Mouse (Mus musculus) neural tube, embryonic 13.5 days (tissue): ENCODE measurements around the gene Map3k11. TPM values are rescaled to one million over a fixed set of nuclear protein-coding genes. Genes with fewer than 3 reads are reported as not detected.
"Not testable (repeated sequence)": the region's sequence is repeated elsewhere in the genome, so short reads cannot be mapped to it uniquely, and the experiment has no call there.

Source experiments
- ATAC-seq: fragments of 200-750 bp; cut with Nextera tagmentation; 2 replicates; pipeline ENCODE4 v1.8.0; 2017; ENCODE audit warnings: low read depth, mild to moderate bottlenecking, moderate TSS enrichment, moderate library complexity
- H3K27ac ChIP-seq: fragments of 300-500 bp; sonication (generic); replicated peaks from 2 replicates; pipeline ENCODE4 v1.5.1; 2015; ENCODE audit warnings: moderate library complexity, mild to moderate bottlenecking, inconsistent platforms
- H3K27me3 ChIP-seq: fragments of 300-500 bp; sonication (generic); 2 replicates; pipeline ENCODE4 v1.6.1; 2015; ENCODE audit warnings: mild to moderate bottlenecking, inconsistent platforms
- H3K36me3 ChIP-seq: fragments of 300-500 bp; sonication (generic); 2 replicates; pipeline ENCODE4 v1.6.1; 2015; ENCODE audit warnings: mild to moderate bottlenecking, inconsistent platforms
- H3K4me1 ChIP-seq: fragments of 300-500 bp; sonication (generic); replicated peaks from 2 replicates; pipeline ENCODE4 v1.6.1; 2015; ENCODE audit warnings: inconsistent platforms
- H3K4me2 ChIP-seq: fragments of 300-500 bp; sonication (generic); 2 replicates; pipeline ENCODE4 v1.6.1; 2015; ENCODE audit warnings: inconsistent platforms, mild to moderate bottlenecking, moderate library complexity
- H3K4me3 ChIP-seq: fragments of 300-500 bp; sonication (generic); 2 replicates; pipeline ENCODE4 v1.5.1; 2015; ENCODE audit warnings: mild to moderate bottlenecking, inconsistent platforms
- H3K9ac ChIP-seq: fragments of 300-500 bp; sonication (generic); 2 replicates; pipeline ENCODE4 v1.6.1; 2015; ENCODE audit warnings: moderate library complexity, mild to moderate bottlenecking, inconsistent platforms
- H3K9me3 ChIP-seq: fragments of 300-500 bp; sonication (generic); 2 replicates; pipeline ENCODE4 v1.6.1; 2016; ENCODE audit warnings: inconsistent platforms
- WGBS: fragments of 180-500 bp; shearing (Covaris S2); methylation state at CpG from one replicate; pipeline ENCODE4 v1.1.7; 2015; 5-methylcytosine and 5-hydroxymethylcytosine counted together
- polyA plus RNA-seq: library from polyadenylated mRNA; unstranded; fragments of >200 nt; fragmentation: Nextera tagmentation; extraction: Ambion mirVana; gene quantifications from 2 replicates; pipeline ENCODE4 v1.2.1, GENCODE M21; 2015

The Map3k11 gene
- polyA plus RNA-seq, 1 experiment from 2014 or later = 18.0 TPM

DNA sequence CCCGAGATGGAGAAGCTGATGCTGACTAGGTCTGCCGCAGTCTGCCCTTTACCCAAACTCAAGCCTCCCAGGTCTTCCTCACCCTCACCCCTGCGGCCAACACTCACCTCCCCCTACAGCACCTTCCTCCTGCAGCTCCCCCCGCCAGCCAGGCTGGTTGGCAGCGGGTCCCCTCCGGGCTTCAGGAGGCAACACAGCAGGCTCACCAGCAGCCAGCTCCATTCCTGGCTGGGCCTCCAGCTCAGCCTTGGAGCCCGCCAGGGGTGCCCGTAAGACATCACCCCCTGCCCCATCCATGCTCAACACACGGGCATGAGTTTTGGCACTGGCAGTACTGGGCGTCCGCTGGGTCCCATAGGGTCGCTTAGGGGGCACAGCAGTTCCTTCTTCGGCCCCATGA lies 3.6 kb upstream of the Map3k11 start:
- no peak overlapping the region for H3K9ac ChIP-seq
- no peak overlapping the region for H3K27ac ChIP-seq
- H3K4me1 ChIP-seq = peaks cover 20% of the 10 kb centered on the region
- H3K9me3 ChIP-seq = no peaks in the 10 kb centered on the region
- no peak overlapping the region for H3K4me2 ChIP-seq
- peaks cover 65% of the 10 kb centered on the region for H3K36me3 ChIP-seq
- H3K27me3 ChIP-seq = no peaks in the 10 kb centered on the region
- ATAC-seq = no peak
- WGBS = 91% methylated on average over 13 of the region's 13 CpGs
- H3K4me3 ChIP-seq = no peak overlapping the region

DNA sequence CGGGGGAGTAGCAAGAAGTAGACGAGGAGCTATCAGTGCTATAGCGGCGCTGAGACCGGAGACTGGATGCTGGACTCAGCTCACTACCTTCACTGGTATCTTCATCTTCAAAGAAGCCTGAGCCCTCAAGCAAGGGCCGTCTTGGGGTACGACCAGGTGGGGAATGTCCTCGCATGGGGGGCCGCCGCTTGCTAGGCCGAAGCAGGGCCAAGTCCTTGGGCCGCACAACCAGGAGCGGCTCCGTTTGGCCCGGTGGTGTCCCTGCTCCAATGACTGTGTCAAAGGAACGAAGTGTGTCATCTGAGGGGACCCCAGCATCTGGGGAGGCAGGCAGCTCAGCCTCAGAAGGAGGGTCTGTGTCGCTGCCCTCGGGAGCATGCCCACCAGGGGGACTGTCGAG lies 3.1 kb upstream of the Map3k11 start:
- Histone ChIP-seq H3K4me2 (no peak overlapping the region), H3K27ac (no peak overlapping the region), H3K9me3 (no peaks in the 10 kb centered on the region), H3K27me3 (no peaks in the 10 kb centered on the region), H3K4me3 (no peak overlapping the region), H3K9ac (no peak overlapping the region), H3K4me1 (peaks cover 24% of the 10 kb centered on the region), H3K36me3 (peaks cover 61% of the 10 kb centered on the region)
- ATAC-seq = no peak
- 94% methylated on average over 19 of the region's 19 CpGs for WGBS

DNA sequence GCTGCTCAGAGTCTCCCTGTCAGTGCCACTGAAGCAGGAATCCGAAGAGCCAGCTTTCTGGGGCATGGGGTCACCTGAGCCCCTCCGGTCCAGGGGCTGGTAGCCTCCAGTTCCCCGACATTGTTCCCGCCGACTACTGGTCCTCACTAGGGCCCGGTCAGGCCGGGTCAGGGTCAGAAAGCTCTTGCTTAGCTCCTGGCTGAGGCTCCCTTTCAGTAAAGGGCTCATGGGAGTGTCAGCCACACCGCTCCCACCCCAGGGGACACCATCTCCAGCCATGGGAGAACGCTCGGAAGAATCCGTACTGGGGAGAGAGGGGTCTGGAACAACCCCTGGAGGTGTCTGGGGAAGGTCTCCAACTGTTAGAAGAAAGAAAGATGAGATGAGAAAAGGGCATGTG lies 2.7 kb upstream of the Map3k11 start:
- no peaks in the 10 kb centered on the region for H3K9me3 ChIP-seq
- H3K4me3 ChIP-seq = no peak overlapping the region
- no peaks in the 10 kb centered on the region for H3K27me3 ChIP-seq
- peaks cover 61% of the 10 kb centered on the region for H3K36me3 ChIP-seq
- peaks cover 29% of the 10 kb centered on the region for H3K4me1 ChIP-seq
- no peak overlapping the region for H3K9ac ChIP-seq
- 93% methylated on average over 11 of the region's 11 CpGs for WGBS
- H3K4me2 ChIP-seq = no peak overlapping the region
- H3K27ac ChIP-seq = no peak overlapping the region
- no peak for ATAC-seq

DNA sequence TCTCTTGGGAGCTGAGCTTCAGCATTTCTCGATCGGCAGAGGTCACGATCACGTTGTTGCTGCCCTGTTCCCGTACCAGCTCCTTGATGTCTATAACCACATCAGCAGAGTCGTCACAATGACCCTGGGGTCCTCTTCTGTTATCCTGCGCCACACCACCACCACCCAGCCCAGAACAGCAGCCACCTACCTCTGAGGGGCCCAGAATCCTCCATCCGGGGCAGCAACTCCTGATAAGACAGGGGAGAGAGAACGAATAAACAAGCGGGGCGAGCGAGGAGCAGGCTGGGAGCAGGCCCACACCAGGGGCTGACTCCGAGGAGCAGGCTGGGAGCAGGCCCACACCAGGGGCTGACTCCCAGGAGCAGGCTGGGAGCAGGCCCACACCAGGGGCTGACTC lies 2.1 kb upstream of the Map3k11 start:
- no peak for ATAC-seq
- no peak overlapping the region for H3K27ac ChIP-seq
- no peak overlapping the region for H3K4me3 ChIP-seq
- H3K36me3 ChIP-seq = peaks cover 61% of the 10 kb centered on the region
- H3K9me3 ChIP-seq = no peaks in the 10 kb centered on the region
- no peak overlapping the region for H3K9ac ChIP-seq
- H3K27me3 ChIP-seq = no peaks in the 10 kb centered on the region
- WGBS = 90% methylated on average over 13 of the region's 13 CpGs
- H3K4me2 ChIP-seq = no peak overlapping the region
- peaks cover 34% of the 10 kb centered on the region for H3K4me1 ChIP-seq

DNA sequence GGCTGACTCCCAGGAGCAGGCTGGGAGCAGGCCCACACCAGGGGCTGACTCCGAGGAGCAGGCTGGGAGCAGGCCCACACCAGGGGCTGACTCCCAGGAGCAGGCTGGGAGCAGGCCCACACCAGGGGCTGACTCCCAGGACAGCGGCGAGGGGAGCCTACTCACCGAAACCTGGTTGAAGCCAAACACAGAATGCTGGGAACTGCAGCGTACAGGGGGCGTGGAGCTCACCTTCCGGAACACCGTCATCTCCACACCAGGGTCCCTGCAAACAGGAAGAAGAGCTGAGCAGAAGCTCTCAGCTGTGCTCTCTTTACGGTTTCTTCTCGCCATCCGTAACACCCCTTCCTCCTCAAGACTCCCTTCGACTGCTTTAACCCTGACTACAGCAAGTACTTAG lies 1.6 kb upstream of the Map3k11 start:
- H3K36me3 ChIP-seq = peaks cover 61% of the 10 kb centered on the region
- not testable (repeated sequence) for ATAC-seq, H3K27ac ChIP-seq, H3K27me3 ChIP-seq, H3K9me3 ChIP-seq
- H3K4me3 ChIP-seq = peak overlapping the region; percentile 76
- peak overlapping the region; percentile 87; the same call in 1 of the 2 replicates for H3K9ac ChIP-seq
- H3K4me1 ChIP-seq = peaks cover 40% of the 10 kb centered on the region
- peak overlapping the region; percentile 93 for H3K4me2 ChIP-seq
- WGBS = 95% methylated on average over 12 of the region's 12 CpGs

DNA sequence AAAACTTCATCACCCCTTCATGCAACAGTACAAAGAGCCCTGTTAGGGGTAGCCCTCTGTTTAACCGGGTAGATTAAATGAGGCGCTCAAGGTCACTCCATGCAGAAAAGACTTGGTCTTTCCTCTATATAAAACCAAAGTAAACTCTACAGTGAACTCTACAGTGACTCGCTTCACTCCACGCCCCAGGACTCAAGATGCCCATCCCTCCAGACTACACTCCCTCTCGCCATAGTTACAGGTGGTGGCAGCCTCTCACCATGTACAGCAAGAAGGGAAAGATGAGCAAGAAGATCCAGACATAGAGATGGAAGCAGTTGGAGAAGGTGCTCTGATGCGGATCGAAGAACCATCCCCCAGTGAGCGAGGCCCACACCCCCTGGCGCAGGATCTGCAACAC lies 804 bp upstream of the Map3k11 start:
- 17% methylated on average over 9 of the region's 9 CpGs for WGBS
- peak overlapping the region; percentile 76 for H3K4me3 ChIP-seq
- no peaks in the 10 kb centered on the region for H3K9me3 ChIP-seq
- peak overlapping the region; percentile 93 for H3K4me2 ChIP-seq
- H3K9ac ChIP-seq = peak overlapping the region; percentile 87
- H3K27me3 ChIP-seq = no peaks in the 10 kb centered on the region
- no peak for ATAC-seq
- peaks cover 56% of the 10 kb centered on the region for H3K36me3 ChIP-seq
- peak overlapping the region; percentile 90 for H3K27ac ChIP-seq
- H3K4me1 ChIP-seq = peaks cover 47% of the 10 kb centered on the region

DNA sequence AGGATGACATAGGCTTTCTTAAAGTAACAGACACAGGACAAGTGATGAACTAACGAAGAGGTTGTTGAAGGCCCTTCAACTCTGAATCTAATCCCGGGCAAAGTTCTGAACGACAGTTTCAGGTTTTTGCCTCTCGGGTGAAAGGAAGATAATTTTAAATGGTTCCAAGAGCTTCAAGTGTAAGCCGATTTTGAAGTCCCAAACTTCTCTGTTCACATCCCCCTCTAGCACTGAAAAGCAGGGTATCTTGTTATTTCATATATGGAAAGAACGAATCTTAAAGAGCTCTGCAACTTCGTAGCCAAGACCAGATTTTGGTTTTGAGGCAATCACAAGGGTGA lies 516 bp downstream of the Map3k11 start:
- ATAC-seq = no peak
- H3K9me3 ChIP-seq = no peaks in the 10 kb centered on the region
- H3K27me3 ChIP-seq = no peaks in the 10 kb centered on the region
- WGBS = 1% methylated on average over 7 of the region's 7 CpGs
- H3K27ac ChIP-seq = peak overlapping the region; percentile 90
- peak overlapping the region; percentile 93 for H3K4me2 ChIP-seq
- H3K4me3 ChIP-seq = peak overlapping the region; percentile 76
- H3K36me3 ChIP-seq = peaks cover 56% of the 10 kb centered on the region
- H3K9ac ChIP-seq = peak overlapping the region; percentile 90
- H3K4me1 ChIP-seq = peaks cover 59% of the 10 kb centered on the region

DNA sequence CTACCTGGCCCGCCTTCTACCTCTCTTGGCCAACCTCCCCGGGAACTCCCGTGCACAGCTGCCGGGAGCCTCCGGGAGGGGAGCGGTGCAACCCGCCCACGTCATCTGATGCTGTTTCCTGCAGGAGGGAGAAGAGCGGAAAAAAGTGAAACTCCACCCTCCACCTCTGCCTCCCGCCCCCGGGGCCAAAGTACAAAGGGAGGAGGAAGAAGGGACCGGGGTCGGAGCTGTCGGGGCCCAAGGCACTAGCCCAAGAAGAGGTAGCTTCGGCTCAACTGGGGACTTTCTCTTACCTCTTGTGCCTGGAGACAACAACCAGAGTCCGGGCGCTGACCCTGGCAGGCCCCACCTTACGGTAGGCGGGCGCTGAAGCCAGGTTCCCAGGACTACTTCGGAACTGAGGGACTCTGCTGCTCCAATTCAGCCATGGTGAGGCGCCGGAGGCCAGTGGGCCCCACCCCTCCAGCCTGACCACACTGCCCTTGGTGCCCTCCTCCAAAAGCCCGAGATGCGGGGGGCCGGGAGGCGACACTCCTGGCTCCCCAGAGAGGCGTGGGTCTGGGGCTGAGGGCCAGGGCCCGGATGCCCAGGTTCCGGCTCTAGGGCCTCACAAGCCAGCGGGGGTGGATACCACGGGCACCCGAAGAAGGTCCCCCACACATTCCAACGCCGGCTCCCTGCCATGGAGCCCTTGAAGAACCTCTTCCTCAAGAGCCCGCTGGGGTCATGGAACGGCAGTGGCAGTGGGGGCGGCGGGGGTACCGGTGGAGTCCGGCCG lies 1.2 kb downstream of the Map3k11 start:
- H3K4me3 ChIP-seq = peak overlapping the region; percentile 76
- no peaks in the 10 kb centered on the region for H3K9me3 ChIP-seq
- peak overlapping the region; percentile 90 for H3K9ac ChIP-seq
- WGBS = 11% methylated on average over 42 of the region's 42 CpGs
- ATAC-seq = peak; percentile 16; the same call in 1 of the 2 replicates
- H3K4me2 ChIP-seq = peak overlapping the region; percentile 93
- H3K27ac ChIP-seq = peak overlapping the region; percentile 90
- H3K4me1 ChIP-seq = peaks cover 59% of the 10 kb centered on the region
- 0 out of 2 replicates have a peak, but pooled peaks cover under 1% of the 10 kb centered on the region for H3K27me3 ChIP-seq
- H3K36me3 ChIP-seq = peaks cover 55% of the 10 kb centered on the region

DNA sequence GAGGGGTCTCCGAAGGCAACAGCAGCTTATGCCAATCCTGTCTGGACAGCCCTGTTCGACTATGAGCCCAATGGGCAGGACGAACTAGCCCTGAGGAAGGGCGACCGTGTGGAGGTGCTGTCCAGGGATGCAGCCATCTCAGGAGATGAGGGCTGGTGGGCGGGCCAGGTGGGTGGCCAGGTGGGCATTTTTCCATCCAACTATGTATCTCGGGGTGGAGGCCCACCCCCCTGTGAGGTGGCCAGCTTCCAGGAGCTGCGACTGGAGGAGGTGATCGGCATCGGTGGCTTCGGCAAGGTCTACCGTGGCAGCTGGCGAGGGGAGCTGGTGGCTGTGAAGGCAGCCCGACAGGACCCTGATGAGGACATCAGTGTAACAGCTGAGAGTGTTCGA lies 1.8 kb downstream of the Map3k11 start:
- peak overlapping the region; percentile 93 for H3K4me2 ChIP-seq
- H3K27me3 ChIP-seq = peaks cover 6% of the 10 kb centered on the region; the same call in 1 of the 2 replicates
- peak overlapping the region; percentile 76 for H3K4me3 ChIP-seq
- peaks cover 59% of the 10 kb centered on the region for H3K4me1 ChIP-seq
- H3K9ac ChIP-seq = peak overlapping the region; percentile 90
- ATAC-seq = no peak
- H3K36me3 ChIP-seq = peaks cover 55% of the 10 kb centered on the region
- peak overlapping the region; percentile 90 for H3K27ac ChIP-seq
- H3K9me3 ChIP-seq = no peaks in the 10 kb centered on the region
- WGBS = 75% methylated on average over 15 of the region's 15 CpGs

DNA sequence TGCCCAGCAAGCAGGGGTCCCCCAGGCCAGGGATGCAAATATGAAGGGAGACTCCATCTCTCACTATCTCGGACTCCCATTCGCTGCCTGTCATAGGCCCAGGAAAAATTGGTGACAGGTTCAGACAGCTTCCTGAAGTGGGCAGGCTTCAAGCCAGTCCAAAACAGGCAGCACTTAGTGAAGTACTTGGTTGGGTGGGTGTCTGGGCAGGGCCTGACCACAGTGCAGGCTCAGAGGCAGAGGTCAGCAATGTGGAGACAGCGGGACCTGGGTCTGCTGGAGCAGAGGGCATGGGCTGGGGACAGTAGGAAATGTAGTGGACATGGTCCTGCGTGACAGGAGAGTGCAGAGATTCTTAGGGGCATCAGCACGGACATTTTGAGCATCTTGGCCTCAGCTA lies 3.1 kb downstream of the Map3k11 start:
- peak overlapping the region; percentile 93 for H3K4me2 ChIP-seq
- peaks cover 56% of the 10 kb centered on the region for H3K36me3 ChIP-seq
- peak overlapping the region; percentile 67 for H3K27ac ChIP-seq
- H3K9ac ChIP-seq = peak overlapping the region; percentile 90
- peak overlapping the region; percentile 76 for H3K4me3 ChIP-seq
- WGBS = 76% methylated on average over 5 of the region's 5 CpGs
- peaks cover 9% of the 10 kb centered on the region; the same call in 1 of the 2 replicates for H3K27me3 ChIP-seq
- no peaks in the 10 kb centered on the region for H3K9me3 ChIP-seq
- no peak for ATAC-seq
- H3K4me1 ChIP-seq = peaks cover 71% of the 10 kb centered on the region

DNA sequence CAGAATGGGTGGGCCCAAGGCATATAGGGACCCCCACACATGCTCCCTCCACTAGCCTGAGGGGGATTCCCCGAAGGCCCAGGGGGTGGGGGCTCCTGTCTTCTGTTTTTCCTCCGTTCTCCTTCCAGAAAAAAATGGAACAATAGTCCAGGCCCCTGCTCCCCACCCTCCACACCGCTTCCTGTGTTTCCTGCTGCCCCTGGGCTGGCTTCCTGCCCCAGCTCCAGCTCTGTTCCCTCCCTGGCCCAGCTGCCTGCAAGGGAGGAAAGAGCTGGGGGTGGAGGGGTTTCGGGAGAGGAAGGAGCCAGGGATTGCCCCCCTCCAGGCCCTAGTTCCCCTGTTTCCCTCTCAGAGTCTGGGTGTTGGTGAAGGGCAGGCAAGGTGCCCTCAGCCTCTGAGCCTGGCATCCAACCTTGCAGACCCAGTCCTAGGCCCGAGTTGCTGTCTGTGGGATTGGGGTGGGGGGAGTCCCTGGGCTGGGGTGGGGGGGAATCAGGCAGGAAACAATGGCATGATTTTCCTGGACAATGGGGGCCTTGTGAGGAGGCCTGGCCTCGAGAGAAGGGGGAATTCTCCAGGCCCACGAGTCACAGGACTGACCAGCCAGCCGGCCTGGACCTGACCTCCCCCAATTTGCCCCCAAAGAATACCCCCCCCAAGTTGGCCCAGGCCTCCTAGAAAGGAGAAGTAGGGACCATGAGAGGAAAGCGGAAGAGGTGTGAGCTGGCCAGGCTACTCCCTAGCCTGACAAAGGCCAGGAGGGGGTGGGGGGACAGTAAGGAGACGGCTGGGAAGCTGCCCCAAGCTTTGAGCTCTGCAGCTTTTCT lies 3.8 kb downstream of the Map3k11 start:
- Histone ChIP-seq H3K4me3 (peak overlapping the region; percentile 76), H3K9ac (peak overlapping the region; percentile 90), H3K27me3 (peaks cover 9% of the 10 kb centered on the region; the same call in 1 of the 2 replicates), H3K36me3 (peaks cover 63% of the 10 kb centered on the region), H3K4me1 (peaks cover 67% of the 10 kb centered on the region), H3K27ac (peak overlapping the region; percentile 67), H3K4me2 (peak overlapping the region; percentile 93), H3K9me3 (no peaks in the 10 kb centered on the region)
- ATAC-seq = no peak
- 66% methylated on average over 10 of the region's 10 CpGs for WGBS

DNA sequence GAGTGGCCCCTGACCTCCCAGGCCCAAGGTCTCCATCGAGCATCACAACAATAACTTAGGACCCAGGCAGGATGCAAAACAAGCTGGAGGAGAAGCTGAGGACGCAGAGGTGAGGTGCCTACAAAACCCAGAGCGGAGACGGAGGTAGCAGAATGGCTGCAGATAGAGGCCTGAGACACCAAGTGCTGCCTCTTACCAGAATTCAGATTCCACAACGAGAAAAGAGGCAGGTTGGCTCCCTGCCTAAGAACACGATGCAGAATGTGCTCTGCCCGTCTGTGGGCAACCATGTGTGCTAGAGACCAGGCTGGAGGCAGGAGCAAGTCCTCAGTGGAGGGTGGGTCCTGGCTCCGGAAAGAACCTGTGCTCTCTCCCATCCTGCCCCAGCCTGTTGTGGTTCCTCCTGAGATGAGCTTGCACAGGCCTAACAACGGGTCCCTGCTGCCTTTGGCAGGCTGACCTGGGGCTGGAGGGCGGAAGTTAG lies 4.4 kb downstream of the Map3k11 start:
- no peak for ATAC-seq
- WGBS = 74% methylated on average over 10 of the region's 10 CpGs
- Histone ChIP-seq H3K4me1 (peaks cover 60% of the 10 kb centered on the region), H3K9me3 (no peaks in the 10 kb centered on the region), H3K4me2 (peak overlapping the region; percentile 93), H3K27me3 (peaks cover 9% of the 10 kb centered on the region; the same call in 1 of the 2 replicates), H3K36me3 (peaks cover 69% of the 10 kb centered on the region), H3K27ac (peak overlapping the region; percentile 67), H3K4me3 (peak overlapping the region; percentile 76), H3K9ac (peak overlapping the region; percentile 90)
